Mouse (Mus musculus) left cerebral cortex, adult 8-10 months (tissue): ENCODE results near the gene Stx18. TPM values are rescaled to one million over a fixed set of nuclear protein-coding genes. Genes with fewer than 3 reads are reported as not detected.

Source experiments
- DNase-seq, 2 experiments: peaks; one replicate each; pipeline ENCODE4 v3.0.0; 2022; ENCODE audit warnings: low spot score in 2 of 2
- total RNA-seq, 4 experiments: library from RNA; stranded (reverse); gene quantifications; 2 replicates each; pipeline ENCODE4 v1.2.4; 2022

Stx18 gene
- total RNA-seq, 4 experiments from 2014 or later, result 33.7 to 39.7 (median 34.8) TPM

DNA sequence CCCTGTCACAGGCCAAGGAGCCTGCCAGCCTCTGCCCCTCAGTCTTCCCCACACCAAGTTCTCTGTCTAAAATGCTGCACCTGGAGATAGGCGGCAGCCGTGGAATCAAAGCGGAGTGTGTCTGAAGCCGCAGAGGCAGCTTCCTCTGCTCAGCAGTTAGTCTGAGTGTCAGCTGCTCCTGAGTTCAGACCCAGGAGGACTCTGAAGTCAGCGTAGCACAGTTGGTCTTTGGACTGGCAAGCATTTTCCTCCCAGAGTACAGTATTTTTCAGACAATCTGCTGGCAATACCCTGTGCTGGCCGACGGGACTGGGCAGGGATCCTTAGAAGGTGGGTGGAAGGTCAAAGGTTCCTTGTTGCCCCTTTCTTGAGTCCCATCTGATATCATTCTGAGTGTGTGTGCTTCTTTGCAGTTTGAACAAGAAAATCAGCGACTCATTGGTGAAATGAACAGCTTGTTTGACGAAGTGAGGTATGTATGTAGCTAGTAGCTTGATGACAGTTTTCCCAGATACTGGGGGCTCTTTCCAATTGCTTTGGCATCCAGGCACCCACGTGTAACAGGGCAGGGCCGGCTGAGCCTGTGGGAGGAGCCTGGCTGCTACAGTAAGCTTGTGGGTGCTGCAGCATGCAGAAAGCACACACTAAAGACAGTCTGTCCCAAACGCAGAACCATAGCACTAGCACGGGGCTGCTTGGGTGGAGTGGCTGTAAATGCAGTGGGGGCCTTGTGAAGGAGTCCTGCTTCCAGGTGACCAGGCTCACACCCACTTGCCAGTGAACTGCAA lies 88.2 kb downstream of the Stx18 start:
- DNase-seq, result no peak

DNA sequence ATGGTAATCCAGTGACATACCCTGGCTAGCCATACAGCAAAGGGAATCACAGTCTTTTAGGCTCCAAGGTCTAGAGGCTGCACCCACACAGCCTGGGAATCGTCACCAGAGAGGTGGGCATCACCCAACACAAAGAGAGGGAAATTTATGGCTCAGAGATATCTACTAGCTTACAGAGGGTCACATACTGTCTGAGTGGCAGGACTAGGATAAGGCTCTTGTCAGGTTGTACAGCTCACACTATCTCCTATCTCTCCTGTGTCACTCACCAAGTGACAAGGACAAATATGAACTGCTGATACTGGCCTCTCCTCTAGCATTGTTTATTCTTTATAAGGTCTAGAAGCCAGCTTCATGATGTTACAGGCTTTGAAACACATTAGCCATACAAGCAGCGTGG lies 90.8 kb downstream of the Stx18 start:
- DNase-seq, result no peak

DNA sequence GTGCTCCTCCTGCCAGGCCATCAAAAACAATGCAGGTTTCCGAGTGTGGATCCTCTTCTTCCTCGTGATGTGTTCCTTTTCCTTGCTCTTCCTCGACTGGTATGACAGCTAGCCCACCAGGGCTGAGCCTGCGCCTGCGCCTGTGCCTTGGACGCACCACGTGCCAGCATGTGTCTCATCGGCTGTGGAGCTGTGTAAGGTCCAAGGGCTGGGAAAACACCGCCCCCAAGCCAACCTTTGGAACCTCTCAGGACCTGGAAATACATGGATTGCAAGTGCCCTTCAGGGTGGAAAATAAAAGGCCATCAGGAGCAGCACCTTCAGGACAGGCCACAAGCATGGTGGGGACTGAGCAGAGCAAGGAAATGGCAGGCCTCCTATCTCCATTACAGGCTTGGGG lies 97.7 kb downstream of the Stx18 start:
- DNase-seq, result no peak

DNA sequence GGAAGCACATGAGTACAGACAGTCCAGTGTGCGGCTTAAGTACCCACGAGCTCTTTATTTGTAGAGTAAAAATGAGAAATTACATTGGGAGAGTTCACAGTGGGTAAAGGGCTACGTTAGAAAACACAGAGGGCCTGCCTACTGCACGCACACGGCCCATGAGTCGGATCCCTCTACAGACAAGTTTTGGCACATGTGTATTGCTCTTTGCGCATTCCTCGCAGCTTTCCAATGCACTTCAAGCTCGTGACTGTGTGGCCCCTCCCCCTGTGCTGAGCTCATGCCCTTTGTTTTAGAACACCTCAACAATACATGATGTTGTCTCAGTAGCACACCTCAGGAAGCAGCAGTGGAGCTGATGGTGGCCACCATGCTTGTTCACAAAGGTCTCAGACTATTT lies 98.6 kb downstream of the Stx18 start:
- no peak for DNase-seq

DNA sequence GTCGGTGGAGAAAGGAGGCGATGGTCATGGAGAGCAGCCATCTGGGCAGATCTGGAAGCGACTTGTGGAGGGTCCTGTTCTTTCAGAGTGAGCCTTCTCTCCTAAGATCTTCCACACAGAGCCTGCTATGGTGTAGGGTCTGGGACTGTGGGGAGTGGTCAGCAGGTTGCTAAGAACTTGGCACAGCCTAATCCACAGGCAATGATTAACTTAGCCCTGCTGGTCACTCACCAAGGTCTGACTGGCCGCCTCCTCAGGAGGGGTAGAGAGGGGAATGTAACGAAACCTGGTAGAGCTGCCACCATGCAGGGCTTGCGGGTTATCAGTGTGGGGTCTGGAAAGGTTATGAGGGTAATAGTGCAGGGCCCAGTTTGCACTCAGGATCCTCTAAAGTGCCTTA lies 102.4 kb downstream of the Stx18 start:
- DNase-seq, result no peak

DNA sequence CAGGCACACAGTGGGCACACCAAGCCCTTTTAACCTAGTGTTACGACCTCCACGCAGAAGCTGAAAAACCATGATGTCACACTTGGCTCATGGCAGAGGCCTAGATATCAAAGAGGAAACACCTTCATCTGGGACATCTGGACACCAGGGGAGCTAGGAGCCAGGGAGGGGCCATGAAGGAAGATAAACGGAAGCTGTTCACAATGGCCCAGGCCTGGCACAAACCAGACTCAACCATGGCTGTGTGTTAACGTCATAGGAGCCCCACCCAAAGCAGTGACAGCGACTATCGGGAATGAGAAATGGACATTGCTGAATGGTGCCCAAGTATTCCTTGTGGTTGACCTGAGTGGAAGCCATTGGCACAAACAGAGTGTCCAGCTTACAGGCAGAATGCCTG lies 108.0 kb downstream of the Stx18 start:
- DNase-seq, result no peak

DNA sequence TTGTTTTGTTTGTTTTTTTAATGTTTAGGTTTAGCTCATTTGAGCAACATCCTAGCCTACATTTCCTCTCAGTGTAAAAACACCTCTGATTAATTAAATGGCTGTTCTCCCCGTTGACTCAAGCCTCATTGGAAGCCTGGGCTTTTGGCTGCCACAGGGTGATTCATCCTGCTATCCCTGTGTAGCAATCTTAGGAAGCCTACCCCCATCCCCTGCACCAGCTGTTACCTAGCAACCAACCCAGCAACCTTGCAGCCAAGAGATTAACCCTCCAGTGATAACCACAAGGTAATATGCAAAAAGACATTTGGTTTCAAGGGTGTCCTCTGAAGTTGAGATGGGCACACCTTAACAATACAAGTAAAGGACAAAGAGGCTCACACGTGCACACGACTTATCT lies 112.7 kb downstream of the Stx18 start:
- peak in 1 of 2 experiments; percentile 81 for DNase-seq

DNA sequence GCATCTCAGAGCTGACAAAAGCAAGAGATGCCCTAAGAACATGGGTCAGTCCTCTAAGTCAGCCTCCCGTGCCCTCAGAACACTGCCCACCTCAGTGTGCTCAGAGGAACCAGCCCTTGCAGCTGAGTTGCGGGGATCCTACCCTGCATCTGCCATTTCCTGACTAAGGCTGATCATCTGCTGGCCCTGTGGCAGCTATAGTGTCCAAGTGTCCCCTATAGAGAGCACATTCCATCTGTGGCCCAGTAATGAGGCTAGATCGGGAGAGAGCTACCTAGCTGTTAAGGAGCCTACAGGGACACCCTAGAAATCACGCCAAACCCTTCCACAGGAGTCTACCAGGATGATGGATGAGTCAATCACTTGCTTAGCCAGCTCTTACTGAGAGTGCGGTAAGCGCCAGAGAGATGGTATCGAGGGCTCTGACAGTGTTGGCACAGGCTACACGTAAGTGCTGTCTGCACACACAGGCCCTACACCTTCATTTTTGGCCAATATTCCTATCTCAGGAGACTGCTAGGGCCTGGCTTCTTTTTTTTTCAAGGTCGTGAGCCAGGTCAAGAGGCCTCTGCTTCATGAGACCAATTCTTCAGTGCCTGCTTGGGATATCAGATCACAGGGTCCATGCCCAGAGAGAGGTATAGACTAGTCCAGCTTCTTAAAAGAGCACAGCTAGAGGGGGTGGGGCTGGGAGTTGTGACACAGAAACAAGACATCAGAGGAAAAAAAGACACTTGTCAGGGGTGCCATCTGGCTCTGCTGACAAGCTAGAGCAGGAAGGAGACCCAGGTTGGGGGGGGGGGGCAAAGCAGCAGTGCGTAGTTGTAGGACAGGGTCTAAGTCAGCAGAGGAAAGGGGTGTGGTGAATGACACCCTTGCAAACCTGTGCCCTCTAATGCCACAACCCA lies 113.9 kb downstream of the Stx18 start:
- no peak for DNase-seq

DNA sequence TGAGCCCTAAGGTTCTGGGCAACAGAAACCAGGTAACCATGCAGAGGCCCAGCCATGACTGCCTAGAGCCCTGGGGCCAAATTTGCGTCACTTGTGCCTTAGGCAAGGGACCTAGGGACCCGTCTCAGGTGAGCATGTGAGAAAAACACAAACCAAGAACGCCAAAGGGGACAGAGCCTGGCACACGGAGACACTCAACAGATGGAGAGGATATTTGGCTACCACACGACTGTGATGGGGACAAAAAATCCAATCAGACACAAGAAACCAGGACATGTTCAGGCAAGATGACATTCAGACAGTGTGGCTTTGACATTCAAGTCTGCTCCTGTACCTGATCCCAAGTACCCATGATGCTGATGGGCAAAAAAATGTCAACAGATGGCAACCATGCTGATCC lies 115.1 kb downstream of the Stx18 start:
- DNase-seq, result no peak

DNA sequence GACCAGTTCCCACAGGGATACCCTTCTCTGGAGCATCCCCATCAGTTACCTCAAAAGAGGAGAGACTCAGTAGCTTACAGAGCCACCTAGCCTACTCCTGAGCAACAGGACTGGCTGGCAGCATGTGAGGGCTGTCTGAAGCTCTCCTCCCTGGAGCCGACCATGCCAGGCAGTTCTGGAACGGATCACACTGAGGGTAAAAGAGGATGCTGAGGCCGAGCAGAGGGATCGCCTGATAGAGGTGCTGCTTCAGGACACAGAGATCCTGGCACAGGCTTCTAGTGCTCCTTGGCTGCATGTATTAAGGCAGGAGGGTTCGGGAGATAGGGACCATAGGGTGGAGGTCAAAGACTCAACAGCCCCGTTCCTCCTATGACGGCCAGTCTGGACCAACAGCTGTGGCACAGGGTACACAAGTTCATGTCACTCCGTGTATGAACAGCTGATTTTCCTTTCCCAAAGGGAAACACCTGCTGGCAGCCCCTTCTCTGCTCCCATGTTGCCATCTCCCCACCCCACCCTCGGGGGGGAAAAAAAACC lies 119.0 kb downstream of the Stx18 start:
- no peak for DNase-seq

DNA sequence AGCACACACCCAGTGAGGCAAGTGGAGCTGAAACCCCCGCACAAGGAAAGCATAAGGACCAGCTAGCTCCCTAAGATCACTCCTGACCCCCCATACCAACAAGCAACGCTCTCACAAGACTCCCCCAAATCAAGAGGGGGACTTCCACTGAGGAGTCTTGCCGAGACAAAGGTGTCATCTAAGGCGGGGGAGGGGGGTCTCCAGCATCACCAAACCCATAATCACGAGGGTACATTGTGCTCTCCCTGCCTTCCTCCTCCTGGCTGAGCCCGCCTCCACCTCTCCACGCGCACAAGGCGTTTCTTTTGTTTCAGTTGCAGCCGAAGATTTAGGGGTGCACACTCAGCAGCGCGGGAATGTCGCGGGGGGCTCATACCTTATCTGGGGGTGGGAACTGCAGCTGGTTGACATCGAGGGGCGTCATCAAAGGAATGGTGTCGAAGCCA lies 120.0 kb downstream of the Stx18 start:
- DNase-seq, result no peak

DNA sequence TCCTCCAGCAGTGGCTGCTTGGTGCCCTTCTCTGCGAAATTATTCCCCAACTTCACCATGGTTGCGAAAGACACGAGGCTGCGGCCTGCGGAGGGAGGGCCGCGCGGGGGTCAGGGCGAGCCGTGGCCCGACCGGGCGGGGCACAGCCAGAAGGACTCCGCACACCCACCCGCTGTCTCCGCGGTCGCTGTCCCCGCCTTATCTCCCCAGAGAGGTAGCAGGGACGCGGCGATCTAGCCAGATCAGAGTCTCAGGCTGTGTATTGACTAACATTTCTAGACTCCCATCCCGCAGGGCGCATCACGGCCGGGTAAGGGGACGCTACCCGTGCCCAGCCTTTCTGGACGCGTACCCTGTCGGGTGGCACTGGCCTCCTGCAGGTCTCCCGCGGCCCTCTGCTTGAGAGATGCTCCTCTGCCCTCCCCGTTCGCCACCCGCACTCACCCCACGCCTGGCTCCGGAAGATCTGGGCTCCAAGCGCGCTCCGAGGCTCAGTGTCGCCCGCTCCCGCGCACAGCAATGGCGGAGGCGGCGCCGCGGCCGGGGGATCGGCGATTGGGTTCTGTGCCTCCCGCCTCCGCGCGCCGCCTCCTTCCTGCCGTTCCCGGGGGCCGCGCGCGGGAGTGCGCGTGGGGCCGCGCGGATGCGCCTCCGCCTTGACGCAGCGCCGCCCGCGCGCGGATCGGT lies 120.5 kb downstream of the Stx18 start:
- peak in 1 of 2 experiments; percentile 65 for DNase-seq

DNA sequence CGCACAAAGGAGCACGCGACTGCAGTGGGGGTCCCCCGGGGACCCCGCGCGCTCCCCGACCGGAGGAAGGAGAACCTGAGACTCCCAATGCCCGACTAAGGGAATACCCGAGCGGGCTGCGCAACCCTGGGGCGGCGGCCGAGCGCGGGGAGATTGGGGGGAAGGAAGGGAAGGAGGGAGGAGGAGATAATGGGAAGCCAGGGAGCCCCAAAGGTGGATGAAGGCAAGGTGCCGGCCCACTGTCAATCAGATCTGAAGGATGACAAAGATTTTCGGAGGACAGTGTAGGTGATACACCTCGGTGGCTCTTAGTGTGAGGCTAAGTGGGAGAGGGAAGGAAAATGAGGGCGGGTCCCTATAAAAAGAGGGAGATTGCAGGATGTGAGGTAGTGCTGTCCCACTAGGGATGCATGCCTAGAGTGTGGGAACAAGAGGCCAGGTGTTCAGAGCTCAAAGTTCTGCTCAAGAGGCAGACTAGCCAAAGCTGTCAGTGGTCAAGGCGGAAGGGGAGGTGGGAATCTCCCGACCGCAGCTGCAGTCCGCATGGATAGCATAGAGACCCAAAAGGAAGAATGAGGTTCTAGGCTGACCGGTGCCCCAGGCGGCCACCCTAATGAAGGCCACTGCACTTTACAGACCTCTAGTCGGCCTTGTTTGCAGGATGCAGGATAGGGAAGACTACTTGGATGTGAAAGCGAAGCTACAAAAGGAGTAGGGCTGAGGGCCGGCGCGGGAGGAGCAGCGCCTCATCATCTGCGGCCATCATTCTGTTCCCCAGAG lies 121.3 kb downstream of the Stx18 start, which contains the start of gene Nsg1:
Gene Nsg1, minus strand, starts transcription at position 274 of the 780 bp plus-strand sequence.
- peak in 1 of 2 experiments; percentile 16 for DNase-seq

DNA sequence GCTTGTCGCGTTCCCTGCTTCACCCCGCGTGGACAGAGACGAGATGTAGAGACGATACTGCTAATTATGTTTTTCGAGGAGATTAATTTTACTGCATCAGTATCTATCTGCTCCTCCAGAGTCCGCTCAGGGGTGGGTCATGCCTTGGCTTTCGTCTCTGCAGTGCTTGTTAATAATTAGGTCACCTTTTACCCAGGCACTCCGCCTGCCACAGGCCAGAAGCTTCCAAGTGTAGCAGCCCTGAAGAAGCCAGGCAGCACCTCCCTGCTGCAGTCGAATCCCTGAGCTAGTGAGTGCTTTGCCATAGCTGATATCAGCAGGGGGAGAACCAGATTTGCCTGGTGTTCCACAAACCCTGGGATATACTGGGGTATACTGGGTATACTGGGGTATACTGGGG lies 130.0 kb downstream of the Stx18 start:
- no peak for DNase-seq

DNA sequence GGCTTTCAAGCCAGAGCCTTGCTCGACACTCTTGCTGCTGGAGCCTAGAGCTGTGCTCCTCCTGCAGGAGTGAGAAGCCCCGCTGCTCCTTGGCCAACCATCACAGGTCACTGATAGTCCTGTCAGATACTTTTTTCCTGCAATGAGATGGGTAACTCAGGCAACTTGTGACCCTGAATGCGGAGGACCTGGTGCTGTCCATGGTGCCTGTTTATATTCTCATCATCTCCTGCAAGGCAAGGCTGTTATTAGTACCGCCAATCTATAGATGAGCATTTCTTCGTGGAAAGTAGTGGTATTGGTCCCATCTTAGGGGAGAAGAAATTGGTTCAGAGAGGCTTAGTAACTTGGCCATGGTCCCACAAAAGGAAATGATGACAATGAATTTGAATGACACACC lies 135.2 kb downstream of the Stx18 start:
- DNase-seq, result no peak

DNA sequence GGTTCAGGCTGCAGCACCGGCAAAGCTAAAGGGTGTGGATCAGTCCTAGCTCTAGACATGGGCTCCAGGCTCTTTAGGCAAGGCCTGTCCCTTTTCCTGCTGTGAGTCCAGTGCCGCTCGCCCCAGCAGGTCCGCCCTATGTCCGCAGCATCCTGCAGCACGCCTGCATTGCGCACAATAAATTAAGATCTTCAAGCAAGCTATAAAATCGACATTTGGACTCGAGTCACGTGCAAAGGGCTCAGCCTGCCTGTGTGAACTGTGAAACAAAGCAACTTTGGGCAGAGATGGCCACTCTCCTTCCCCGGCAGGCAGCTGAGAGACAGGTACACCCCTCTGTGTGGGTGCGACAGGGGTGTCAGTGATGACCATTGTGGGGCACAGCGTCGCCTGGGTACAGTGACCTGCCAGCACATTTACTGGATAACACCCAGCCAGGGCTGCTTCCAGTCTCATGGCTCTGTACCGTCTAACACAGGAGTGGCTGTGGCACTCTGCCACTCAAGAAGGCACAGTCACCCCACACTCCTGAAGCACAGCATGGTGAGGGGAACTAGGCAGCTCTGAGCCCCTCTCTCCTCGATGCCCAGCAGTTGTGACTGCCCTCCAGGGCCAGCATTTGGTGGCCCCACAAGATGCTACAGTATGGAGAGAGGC lies 135.8 kb downstream of the Stx18 start:
- DNase-seq, result no peak

DNA sequence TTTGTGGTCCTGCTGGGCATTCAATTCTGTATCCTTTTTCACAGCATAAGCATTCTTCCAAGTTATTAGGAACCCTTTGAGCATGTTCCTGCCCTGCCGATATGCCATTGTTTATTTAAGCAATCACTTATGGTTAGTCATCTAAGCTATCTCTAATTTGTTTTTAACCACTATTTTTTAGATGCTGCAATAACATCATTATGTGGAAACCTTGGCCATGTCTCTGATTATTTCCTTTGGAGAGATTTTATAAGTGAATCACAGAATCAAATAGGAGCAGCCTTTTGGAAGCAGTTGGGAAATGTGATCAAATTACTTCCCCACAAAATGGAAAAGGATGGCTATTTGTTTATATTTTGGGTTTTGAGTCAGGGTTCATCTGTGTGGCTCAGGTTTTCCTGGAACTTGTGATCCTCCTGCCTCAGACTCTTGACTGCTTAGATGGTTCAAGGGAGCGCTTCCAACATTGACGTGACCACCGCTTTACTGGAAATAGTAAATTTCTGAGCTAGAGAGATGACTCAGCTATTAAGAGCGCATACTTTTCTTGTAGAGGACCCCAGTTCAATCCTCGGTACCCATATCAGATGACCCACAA lies 146.2 kb downstream of the Stx18 start:
- DNase-seq, result no peak

DNA sequence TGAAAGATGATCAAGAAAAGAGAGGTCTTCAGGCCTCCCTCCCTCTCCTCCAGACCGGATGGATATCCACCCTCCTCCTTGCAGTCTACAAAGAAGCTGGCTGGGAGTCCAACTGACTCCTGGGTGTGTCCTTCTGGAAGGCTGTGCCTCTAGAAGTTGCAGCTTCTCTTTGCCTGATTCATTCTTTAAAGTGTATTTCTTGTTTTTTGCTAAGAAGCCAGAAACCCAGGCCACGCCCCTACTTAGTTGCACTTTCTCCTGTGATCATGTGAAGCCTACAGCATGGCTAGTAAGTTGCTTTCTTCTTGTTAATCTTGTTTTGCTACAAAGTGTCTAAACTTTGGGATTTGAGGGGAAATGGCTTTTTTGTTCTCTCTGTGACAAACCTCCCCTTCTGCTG lies 148.5 kb downstream of the Stx18 start:
- no peak for DNase-seq
